16 mouse cellular contexts compared by ENCODE assay signal in the genomic region with DNA sequence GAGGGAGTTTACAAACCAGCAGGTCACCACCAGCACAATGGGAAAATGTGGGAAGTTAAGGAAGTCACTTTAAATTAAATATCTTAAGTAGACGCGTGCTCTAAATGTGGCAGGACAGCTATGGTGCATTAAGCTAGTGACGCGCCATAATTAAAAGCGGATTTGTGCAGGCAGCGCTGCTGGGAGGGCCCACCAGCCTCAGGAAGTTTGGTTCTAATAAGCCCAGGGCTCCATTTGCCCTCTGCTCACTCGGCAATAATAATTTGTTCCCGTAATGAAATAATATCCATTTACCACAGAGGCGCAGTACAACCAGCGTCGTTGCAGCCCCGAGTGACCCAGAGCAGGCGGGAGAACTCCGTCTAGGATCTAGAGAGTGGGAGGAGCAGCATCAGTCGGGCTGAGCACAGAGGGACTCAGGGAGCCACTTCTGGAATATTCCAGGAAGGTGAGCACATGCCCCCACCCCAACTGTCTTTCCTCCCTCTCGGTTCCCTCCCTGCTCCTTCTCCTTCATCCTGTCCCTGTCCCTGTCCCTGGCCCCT.
A peak's percentile ranks its signal among the peaks of the same experiment; 100 is the strongest.
DNase-seq lines count a peak whose midpoint lies in the region; ATAC-seq and TF ChIP-seq lines count a peak whose summit lies in the region.
"Had no signal": no experiment of that assay in that cellular context is flagged by ENCODE, and none has a peak within 500 bp of the region (broad histone marks: within the 10 kb centered on the region; RNA-seq: fewer than 3 reads in every experiment).

No protein-coding gene starts in this region.

- H3K27me3 ChIP-seq in hindbrain, embryonic 16.5 days (replicated peaks; ENCODE audit: control insufficient read depth, insufficient read depth, low read length) = peaks cover 11% of the 10 kb centered on the region
- peaks cover 81% of the 10 kb centered on the region for H3K27me3 ChIP-seq in hindbrain, embryonic 12.5 days
- peaks cover 95% of the 10 kb centered on the region for H3K27me3 ChIP-seq in embryonic facial prominence, embryonic 13.5 days
- peaks cover 58% of the 10 kb centered on the region for H3K27me3 ChIP-seq in limb, embryonic 15.5 days

- no peaks in the 10 kb centered on the region for H3K9me3 ChIP-seq in hindbrain, embryonic 16.5 days (ENCODE audit: control insufficient read depth, low read length)
- H3K9me3 ChIP-seq in hindbrain, embryonic 12.5 days (replicated peaks) = no peaks in the 10 kb centered on the region
- no peaks in the 10 kb centered on the region for H3K9me3 ChIP-seq in embryonic facial prominence, embryonic 13.5 days
- no peaks in the 10 kb centered on the region for H3K9me3 ChIP-seq in limb, embryonic 15.5 days
- H3K9me3 ChIP-seq: heart, embryonic 12.5 days; liver, embryonic 12.5 days; megakaryocyte, embryonic 14.5 days had no signal

- TF ChIP-seq CTCF in brain, embryonic 14.5 days (IDR thresholded peaks at IDR 0.05; ENCODE audit: borderline replicate concordance, extremely low read depth, insufficient read depth, insufficient read length) = no peak

- WGBS in hindbrain, embryonic 16.5 days = 29% methylated on average over 16 of the region's 16 CpGs
- WGBS in hindbrain, embryonic 12.5 days = 42% methylated on average over 16 of the region's 16 CpGs
- 10% methylated on average over 16 of the region's 16 CpGs for WGBS in embryonic facial prominence, embryonic 13.5 days
- WGBS in limb, embryonic 15.5 days = 14% methylated on average over 16 of the region's 16 CpGs

- no peak overlapping the region for H3K9ac ChIP-seq in hindbrain, embryonic 16.5 days (ENCODE audit: low read depth, low read length)
- no peak overlapping the region for H3K9ac ChIP-seq in hindbrain, embryonic 12.5 days
- no peak overlapping the region for H3K9ac ChIP-seq in embryonic facial prominence, embryonic 13.5 days
- H3K9ac ChIP-seq in limb, embryonic 15.5 days = no peak overlapping the region
- H3K9ac ChIP-seq: heart, embryonic 12.5 days; liver, embryonic 12.5 days had no signal

- H3K4me1 ChIP-seq in hindbrain, embryonic 16.5 days (ENCODE audit: control insufficient read depth, insufficient read depth, low read depth, low read length) = peaks cover 3% of the 10 kb centered on the region; the same call in 1 of the 2 replicates
- peaks cover 12% of the 10 kb centered on the region; the same call in 1 of the 2 replicates for H3K4me1 ChIP-seq in hindbrain, embryonic 12.5 days
- peaks cover 43% of the 10 kb centered on the region for H3K4me1 ChIP-seq in embryonic facial prominence, embryonic 13.5 days
- H3K4me1 ChIP-seq in limb, embryonic 15.5 days = peaks cover 23% of the 10 kb centered on the region

- H3K4me2 ChIP-seq in hindbrain, embryonic 16.5 days (ENCODE audit: low read length) = no peak overlapping the region; the same call in 1 of the 2 replicates
- no peak overlapping the region for H3K4me2 ChIP-seq in hindbrain, embryonic 12.5 days (replicated peaks)
- peak overlapping the region; percentile 34 for H3K4me2 ChIP-seq in embryonic facial prominence, embryonic 13.5 days
- H3K4me2 ChIP-seq in limb, embryonic 15.5 days = 0 out of 2 replicates have a peak overlapping the region, but pooled peaks have one; percentile 22
- H3K4me2 ChIP-seq: heart, embryonic 12.5 days; liver, embryonic 12.5 days had no signal

- peak; percentile 41 for DNase-seq in brain, embryonic 14.5 days (ENCODE audit: low read depth)
- DNase-seq in left cerebral cortex, postnatal 10 days (ENCODE audit: extremely low spot score in 1 of 2, low spot score in 2 of 2) = no peak
- no peak for DNase-seq in kidney, adult 8-10 months
- DNase-seq: adrenal gland, adult 2 months; cerebellum, adult 18-20 months; gastrocnemius, postnatal 25 days; heart, postnatal 36 days; kidney, adult 18-20 months; right cerebral cortex, adult 18-20 months had no signal

- intact Hi-C loops in left cerebral cortex, postnatal 10 days (cut with DNase I) = no loop called here

- no peak for TF ChIP-seq POLR2A in brain, embryonic 14.5 days (IDR thresholded peaks at IDR 0.05; ENCODE audit: borderline replicate concordance, extremely low read depth, insufficient read depth, insufficient read length, poor library complexity, severe bottlenecking)

- H3K27ac ChIP-seq in hindbrain, embryonic 16.5 days (ENCODE audit: low read depth, low read length) = no peak overlapping the region
- H3K27ac ChIP-seq in hindbrain, embryonic 12.5 days = no peak overlapping the region
- no peak overlapping the region for H3K27ac ChIP-seq in embryonic facial prominence, embryonic 13.5 days
- H3K27ac ChIP-seq in limb, embryonic 15.5 days = no peak overlapping the region
- H3K27ac ChIP-seq: liver, embryonic 12.5 days had no signal

- H3K4me3 ChIP-seq in hindbrain, embryonic 16.5 days (ENCODE audit: low read length) = no peak overlapping the region
- no peak overlapping the region for H3K4me3 ChIP-seq in hindbrain, embryonic 12.5 days
- H3K4me3 ChIP-seq in embryonic facial prominence, embryonic 13.5 days = no peak overlapping the region
- no peak overlapping the region for H3K4me3 ChIP-seq in limb, embryonic 15.5 days
- H3K4me3 ChIP-seq: heart, embryonic 12.5 days; liver, embryonic 12.5 days had no signal

- H3K36me3 ChIP-seq in hindbrain, embryonic 16.5 days (ENCODE audit: control insufficient read depth, insufficient read depth, low read length) = no peaks in the 10 kb centered on the region
- H3K36me3 ChIP-seq in hindbrain, embryonic 12.5 days = no peaks in the 10 kb centered on the region
- no peaks in the 10 kb centered on the region for H3K36me3 ChIP-seq in embryonic facial prominence, embryonic 13.5 days
- no peaks in the 10 kb centered on the region for H3K36me3 ChIP-seq in limb, embryonic 15.5 days
- H3K36me3 ChIP-seq: heart, embryonic 12.5 days; liver, embryonic 12.5 days had no signal

- ATAC-seq in hindbrain, embryonic 16.5 days = peak; percentile 45; the same call in 1 of the 2 replicates
- no peak for ATAC-seq in hindbrain, embryonic 12.5 days (ENCODE audit: low FRiP score)
- ATAC-seq in embryonic facial prominence, embryonic 13.5 days (ENCODE audit: insufficient number of reproducible peaks, insufficient read depth, low FRiP score, low TSS enrichment, low read depth) = no peak
- no peak for ATAC-seq in limb, embryonic 15.5 days (ENCODE audit: insufficient number of reproducible peaks, low FRiP score, low TSS enrichment, low read depth)
- ATAC-seq: liver, embryonic 12.5 days had no signal

Comparison
In these comparisons a context has a peak if more than half of its experiments do, and no peak if none do; other contexts are left out.
1. H3K4me2 ChIP-seq: peak in embryonic facial prominence, embryonic 13.5 days (single experiment) and limb, embryonic 15.5 days (single experiment); none in hindbrain, embryonic 16.5 days (single experiment) and hindbrain, embryonic 12.5 days (single experiment).